Mouse (Mus musculus) inflammation-experienced regulatory T-cells, adult 16 weeks (primary cell): Measurements from ENCODE around the gene Slc22a29. TPM values are rescaled to one million over a fixed set of nuclear protein-coding genes. Genes with fewer than 3 reads are reported as not detected.

ENCODE experiments used
- polyA plus RNA-seq: library from polyadenylated mRNA; unstranded; fragments of 100-300 nt; shearing (Covaris generic); gene quantifications from one replicate; pipeline ENCODE4 v1.2.1, GENCODE M21; 2017

Gene Slc22a29
- polyA plus RNA-seq: not detected

DNA sequence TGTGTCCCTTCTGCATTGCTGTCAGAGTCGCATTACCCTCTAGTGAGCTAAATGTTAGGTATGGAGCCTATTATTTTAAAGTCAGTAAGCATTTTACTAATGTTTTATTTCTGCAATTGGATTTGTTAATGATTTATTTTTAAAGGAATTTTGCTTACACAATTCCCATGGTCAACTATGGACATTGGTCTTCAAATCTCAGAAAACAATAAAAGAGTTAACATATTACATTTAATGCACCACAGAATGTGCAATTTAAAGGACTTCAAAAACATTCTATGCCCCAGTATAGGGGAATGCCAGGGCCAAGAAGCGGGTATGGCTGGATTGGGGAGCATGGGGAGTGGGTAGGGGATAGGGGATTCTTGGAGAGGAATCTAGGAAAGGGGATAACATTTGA, at the start of gene Slc22a29:
Gene Slc22a29 (minus strand): TSS at position 101 of the 400 bp plus-strand sequence.

GRCm38 (mm10) chr19:8131881-8132280, 86.8 kb downstream of the Slc22a29 start, which contains the start of gene Slc22a28:
Gene Slc22a28, minus strand, starts transcription at chr19:8131982.

Other genes starting within 250 kb of the Slc22a29 start
- not detected for gene Slc22a28, start 86.9 kb downstream of the Slc22a29 start, polyA plus RNA-seq
- not detected for gene Slc22a30, start 186.2 kb upstream of the Slc22a29 start, polyA plus RNA-seq